Mouse (Mus musculus) brown adipose tissue, adult 24 weeks (tissue): Measurements from ENCODE around the gene Nek7. TPM values are rescaled to one million over a fixed set of nuclear protein-coding genes. Genes with fewer than 3 reads are reported as not detected.

ENCODE experiments used
- H3K27ac ChIP-seq: fragments of 200-500 bp; replicated peaks from 2 replicates; pipeline ENCODE4 v1.5.1; 2012; ENCODE audit warnings: low read depth, mild to moderate bottlenecking, low read length
- H3K4me1 ChIP-seq: fragments of 200-500 bp; 2 replicates; pipeline ENCODE4 v1.6.1; 2012; ENCODE audit warnings: low read length, mixed read lengths; ENCODE audit not compliant: control insufficient read depth, insufficient read depth, insufficient read length
- H3K4me3 ChIP-seq: fragments of 200-500 bp; 2 replicates; pipeline ENCODE4 v1.5.1; 2012; ENCODE audit warnings: low read depth, mild to moderate bottlenecking, low read length, moderate library complexity; ENCODE audit not compliant: insufficient read depth
- polyA plus RNA-seq: library from polyadenylated mRNA; stranded (reverse); fragments of >200 nt; gene quantifications from 2 replicates; pipeline ENCODE4 v1.2.4, GENCODE M21; 2012; ENCODE audit not compliant: missing spikeins, insufficient read depth, insufficient read length

The Nek7 gene
- polyA plus RNA-seq, 1 experiment, result 49.9 TPM

- Histone ChIP-seq H3K4me1 (no peaks in the 10 kb centered on the region), H3K4me3 (peak overlapping the region; percentile 88), H3K27ac (peak overlapping the region; percentile 70)
Observed at GRCm38 (mm10) chr1:138619114-138619971, 598 bp downstream of the Nek7 start.

- peak overlapping the region; percentile 33; the same call in 1 of the 2 replicates for H3K27ac ChIP-seq
- no peaks in the 10 kb centered on the region for H3K4me1 ChIP-seq
- peak overlapping the region; percentile 65 for H3K4me3 ChIP-seq
Observed at GRCm38 (mm10) chr1:138618012-138618354, 2.0 kb downstream of the Nek7 start.

GRCm38 (mm10) chr1:138617279-138618011 lies 2.5 kb downstream of the Nek7 start:
- Histone ChIP-seq H3K4me1 (0 out of 2 replicates have a peak, but pooled peaks cover under 1% of the 10 kb centered on the region), H3K27ac (peak overlapping the region; percentile 33; the same call in 1 of the 2 replicates), H3K4me3 (peak overlapping the region; percentile 65)

GRCm38 (mm10) chr1:138615388-138615787 lies 4.6 kb downstream of the Nek7 start:
- Histone ChIP-seq H3K4me1 (0 out of 2 replicates have a peak, but pooled peaks cover 3% of the 10 kb centered on the region), H3K27ac (no peak overlapping the region), H3K4me3 (no peak overlapping the region)

GRCm38 (mm10) chr1:138614552-138615287 lies 5.2 kb downstream of the Nek7 start:
- Histone ChIP-seq H3K4me1 (0 out of 2 replicates have a peak, but pooled peaks cover 3% of the 10 kb centered on the region), H3K27ac (0 out of 2 replicates have a peak overlapping the region, but pooled peaks have one; percentile 19), H3K4me3 (no peak overlapping the region)

- Histone ChIP-seq H3K4me1 (peaks cover 5% of the 10 kb centered on the region; the same call in 1 of the 2 replicates), H3K4me3 (no peak overlapping the region), H3K27ac (no peak overlapping the region)
Observed at GRCm38 (mm10) chr1:138612177-138612576, 7.8 kb downstream of the Nek7 start.

- Histone ChIP-seq H3K4me1 (peaks cover 12% of the 10 kb centered on the region), H3K4me3 (no peak overlapping the region), H3K27ac (no peak overlapping the region)
Observed at GRCm38 (mm10) chr1:138609176-138609575, 10.8 kb downstream of the Nek7 start.

- H3K4me1 ChIP-seq, result peaks cover 12% of the 10 kb centered on the region
- H3K4me3 ChIP-seq, result no peak overlapping the region
- H3K27ac ChIP-seq, result no peak overlapping the region
Observed at GRCm38 (mm10) chr1:138608336-138608735, 11.6 kb downstream of the Nek7 start.

- H3K27ac ChIP-seq, result no peak overlapping the region
Observed at GRCm38 (mm10) chr1:138607862-138608261, 12.1 kb downstream of the Nek7 start.

GRCm38 (mm10) chr1:138606771-138607170 lies 13.2 kb downstream of the Nek7 start:
- no peak overlapping the region for H3K27ac ChIP-seq
- H3K4me1 ChIP-seq, result peaks cover 9% of the 10 kb centered on the region
- no peak overlapping the region for H3K4me3 ChIP-seq

More at GRCm38 (mm10) chr1:138607862-138608261, 12.1 kb downstream of the Nek7 start:
- no peak overlapping the region for H3K4me3 ChIP-seq
- peaks cover 12% of the 10 kb centered on the region for H3K4me1 ChIP-seq

- H3K27ac ChIP-seq, result no peak overlapping the region
- no peak overlapping the region for H3K4me3 ChIP-seq
- H3K4me1 ChIP-seq, result peaks cover 9% of the 10 kb centered on the region
Observed at GRCm38 (mm10) chr1:138604736-138605135, 15.2 kb downstream of the Nek7 start.

GRCm38 (mm10) chr1:138603974-138604373 lies 16.0 kb downstream of the Nek7 start:
- Histone ChIP-seq H3K27ac (no peak overlapping the region), H3K4me1 (peaks cover 9% of the 10 kb centered on the region), H3K4me3 (no peak overlapping the region)

GRCm38 (mm10) chr1:138598087-138598486 lies 21.9 kb downstream of the Nek7 start:
- Histone ChIP-seq H3K4me1 (no peaks in the 10 kb centered on the region), H3K27ac (no peak overlapping the region), H3K4me3 (no peak overlapping the region)

GRCm38 (mm10) chr1:138596127-138596706 lies 23.7 kb downstream of the Nek7 start:
- Histone ChIP-seq H3K4me3 (no peak overlapping the region), H3K27ac (no peak overlapping the region), H3K4me1 (no peaks in the 10 kb centered on the region)
